Mouse (Mus musculus): ENCODE results near the gene Plekha6. TPM values are rescaled to one million over a fixed set of nuclear protein-coding genes. Genes with fewer than 3 reads are reported as not detected.

Plekha6 gene
- polyA plus RNA-seq, 1 experiment from 2014 or later = 17.2 TPM

- no peaks in the 10 kb centered on the region for H3K9me3 ChIP-seq
- no peaks in the 10 kb centered on the region for H3K27me3 ChIP-seq
- no peak overlapping the region for H3K4me3 ChIP-seq
- H3K9ac ChIP-seq = peak overlapping the region; percentile 15; the same call in 1 of the 2 replicates
- no peaks in the 10 kb centered on the region for H3K36me3 ChIP-seq
- 19% methylated on average over 17 of the region's 17 CpGs for WGBS
- peak overlapping the region; percentile 27; the same call in 1 of the 2 replicates for H3K4me2 ChIP-seq
- H3K4me1 ChIP-seq (replicated peaks) = peaks cover 36% of the 10 kb centered on the region
- H3K27ac ChIP-seq (replicated peaks) = peak overlapping the region; percentile 57
- peak; percentile 40 for ATAC-seq (ENCODE audit: low FRiP score, low read depth)
Observed at GRCm38 (mm10) chr1:133209901-133210516, 46.0 kb downstream of the Plekha6 start.

- H3K27me3 ChIP-seq = no peaks in the 10 kb centered on the region
- H3K9ac ChIP-seq = no peak overlapping the region
- ATAC-seq (ENCODE audit: low FRiP score, low read depth) = no peak
- no peaks in the 10 kb centered on the region for H3K9me3 ChIP-seq
- 0 out of 2 replicates have a peak overlapping the region, but pooled peaks have one; percentile 57 for H3K27ac ChIP-seq (replicated peaks)
- no peaks in the 10 kb centered on the region for H3K36me3 ChIP-seq
- WGBS = 64% methylated on average over 7 of the region's 7 CpGs
- H3K4me2 ChIP-seq = no peak overlapping the region
- H3K4me3 ChIP-seq = no peak overlapping the region
- H3K4me1 ChIP-seq (replicated peaks) = peaks cover 44% of the 10 kb centered on the region
Observed at GRCm38 (mm10) chr1:133210766-133211165, 46.8 kb downstream of the Plekha6 start.

- H3K4me2 ChIP-seq = no peak overlapping the region
- H3K9ac ChIP-seq = no peak overlapping the region
- no peaks in the 10 kb centered on the region for H3K9me3 ChIP-seq
- ATAC-seq (ENCODE audit: low FRiP score, low read depth) = no peak
- no peak overlapping the region for H3K27ac ChIP-seq (replicated peaks)
- H3K27me3 ChIP-seq = no peaks in the 10 kb centered on the region
- 57% methylated on average over 4 of the region's 4 CpGs for WGBS
- H3K4me1 ChIP-seq (replicated peaks) = peaks cover 59% of the 10 kb centered on the region
- H3K36me3 ChIP-seq = no peaks in the 10 kb centered on the region
- H3K4me3 ChIP-seq = no peak overlapping the region
Observed at GRCm38 (mm10) chr1:133212273-133212672, 48.3 kb downstream of the Plekha6 start.

GRCm38 (mm10) chr1:133213098-133213497 is 49.1 kb downstream of the Plekha6 start:
- Histone ChIP-seq H3K4me2 (no peak overlapping the region), H3K9me3 (no peaks in the 10 kb centered on the region), H3K27ac (replicated peaks) (no peak overlapping the region), H3K4me3 (no peak overlapping the region), H3K4me1 (replicated peaks) (peaks cover 58% of the 10 kb centered on the region), H3K27me3 (no peaks in the 10 kb centered on the region), H3K36me3 (no peaks in the 10 kb centered on the region), H3K9ac (no peak overlapping the region)
- ATAC-seq (ENCODE audit: low FRiP score, low read depth) = no peak
- 80% methylated on average over 7 of the region's 7 CpGs for WGBS

GRCm38 (mm10) chr1:133213901-133214300 is 49.9 kb downstream of the Plekha6 start:
- WGBS = 97% methylated on average over 4 of the region's 4 CpGs
- no peaks in the 10 kb centered on the region for H3K9me3 ChIP-seq
- H3K36me3 ChIP-seq = no peaks in the 10 kb centered on the region
- no peak overlapping the region for H3K9ac ChIP-seq
- no peak overlapping the region for H3K4me3 ChIP-seq
- ATAC-seq (ENCODE audit: low FRiP score, low read depth) = no peak
- no peaks in the 10 kb centered on the region for H3K27me3 ChIP-seq
- H3K4me1 ChIP-seq (replicated peaks) = peaks cover 52% of the 10 kb centered on the region
- no peak overlapping the region for H3K4me2 ChIP-seq
- H3K27ac ChIP-seq (replicated peaks) = no peak overlapping the region

- Histone ChIP-seq H3K4me1 (replicated peaks) (peaks cover 43% of the 10 kb centered on the region), H3K9ac (no peak overlapping the region), H3K9me3 (no peaks in the 10 kb centered on the region), H3K27me3 (no peaks in the 10 kb centered on the region), H3K4me2 (no peak overlapping the region), H3K36me3 (no peaks in the 10 kb centered on the region), H3K4me3 (no peak overlapping the region), H3K27ac (replicated peaks) (no peak overlapping the region)
- no peak for ATAC-seq (ENCODE audit: low FRiP score, low read depth)
- WGBS = 63% methylated on average over 7 of the region's 7 CpGs
Observed at GRCm38 (mm10) chr1:133214672-133215359, 50.8 kb downstream of the Plekha6 start.

GRCm38 (mm10) chr1:133215360-133215700 is 51.3 kb downstream of the Plekha6 start:
- Histone ChIP-seq H3K27me3 (no peaks in the 10 kb centered on the region), H3K36me3 (no peaks in the 10 kb centered on the region), H3K9ac (no peak overlapping the region), H3K27ac (replicated peaks) (no peak overlapping the region), H3K4me1 (replicated peaks) (peaks cover 38% of the 10 kb centered on the region), H3K4me2 (no peak overlapping the region), H3K4me3 (no peak overlapping the region), H3K9me3 (no peaks in the 10 kb centered on the region)
- no peak for ATAC-seq (ENCODE audit: low FRiP score, low read depth)
- WGBS = 70% methylated on average over 3 of the region's 3 CpGs

- Histone ChIP-seq H3K36me3 (no peaks in the 10 kb centered on the region), H3K9ac (no peak overlapping the region), H3K9me3 (no peaks in the 10 kb centered on the region), H3K4me1 (replicated peaks) (peaks cover 34% of the 10 kb centered on the region), H3K4me3 (no peak overlapping the region), H3K4me2 (no peak overlapping the region), H3K27me3 (no peaks in the 10 kb centered on the region), H3K27ac (replicated peaks) (peak overlapping the region; percentile 36; the same call in 1 of the 2 replicates)
- WGBS = 73% methylated on average over 10 of the region's 10 CpGs
- no peak for ATAC-seq (ENCODE audit: low FRiP score, low read depth)
Observed at GRCm38 (mm10) chr1:133215753-133216152, 51.7 kb downstream of the Plekha6 start.

GRCm38 (mm10) chr1:133217031-133217430 is 53.0 kb downstream of the Plekha6 start:
- Histone ChIP-seq H3K4me3 (no peak overlapping the region), H3K9ac (no peak overlapping the region), H3K27me3 (no peaks in the 10 kb centered on the region), H3K9me3 (no peaks in the 10 kb centered on the region), H3K36me3 (no peaks in the 10 kb centered on the region), H3K4me2 (no peak overlapping the region), H3K27ac (replicated peaks) (peak overlapping the region; percentile 36), H3K4me1 (replicated peaks) (peaks cover 31% of the 10 kb centered on the region)
- ATAC-seq (ENCODE audit: low FRiP score, low read depth) = peak; percentile 36; the same call in 1 of the 2 replicates
- 18% methylated on average over 5 of the region's 5 CpGs for WGBS

- H3K27me3 ChIP-seq = no peaks in the 10 kb centered on the region
- H3K4me2 ChIP-seq = no peak overlapping the region
- no peak overlapping the region for H3K27ac ChIP-seq (replicated peaks)
- no peak overlapping the region for H3K4me3 ChIP-seq
- 32% methylated on average over 1 of the region's 1 CpGs for WGBS
- H3K9ac ChIP-seq = no peak overlapping the region
- ATAC-seq (ENCODE audit: low FRiP score, low read depth) = no peak
- H3K4me1 ChIP-seq (replicated peaks) = peaks cover 47% of the 10 kb centered on the region
- H3K36me3 ChIP-seq = no peaks in the 10 kb centered on the region
- H3K9me3 ChIP-seq = no peaks in the 10 kb centered on the region
Observed at GRCm38 (mm10) chr1:133219106-133219505, 55.1 kb downstream of the Plekha6 start.

GRCm38 (mm10) chr1:133221459-133221858 is 57.4 kb downstream of the Plekha6 start:
- H3K4me3 ChIP-seq = no peak overlapping the region
- H3K27me3 ChIP-seq = no peaks in the 10 kb centered on the region
- WGBS = 66% methylated on average over 3 of the region's 3 CpGs
- no peak for ATAC-seq (ENCODE audit: low FRiP score, low read depth)
- no peaks in the 10 kb centered on the region for H3K36me3 ChIP-seq
- H3K4me2 ChIP-seq = no peak overlapping the region
- no peak overlapping the region for H3K27ac ChIP-seq (replicated peaks)
- H3K4me1 ChIP-seq (replicated peaks) = peaks cover 48% of the 10 kb centered on the region
- H3K9me3 ChIP-seq = no peaks in the 10 kb centered on the region
- no peak overlapping the region for H3K9ac ChIP-seq

- H3K36me3 ChIP-seq = no peaks in the 10 kb centered on the region
- H3K9ac ChIP-seq = no peak overlapping the region
- 24% methylated on average over 6 of the region's 6 CpGs for WGBS
- no peak overlapping the region for H3K4me2 ChIP-seq
- no peak overlapping the region for H3K27ac ChIP-seq (replicated peaks)
- H3K27me3 ChIP-seq = no peaks in the 10 kb centered on the region
- ATAC-seq (ENCODE audit: low FRiP score, low read depth) = no peak; the same call in 1 of the 2 replicates
- peaks cover 48% of the 10 kb centered on the region for H3K4me1 ChIP-seq (replicated peaks)
- no peaks in the 10 kb centered on the region for H3K9me3 ChIP-seq
- H3K4me3 ChIP-seq = no peak overlapping the region
Observed at GRCm38 (mm10) chr1:133222445-133222995, 58.5 kb downstream of the Plekha6 start.
